Mouse (Mus musculus) testis, adult 2 months (tissue): ENCODE measurements around the gene Rbp7. TPM values are rescaled to one million over a fixed set of nuclear protein-coding genes. Genes with fewer than 3 reads are reported as not detected.

Experiments
- H3K27ac ChIP-seq: fragments of 200-500 bp; 2 replicates; pipeline ENCODE4 v1.5.1; 2012; ENCODE audit warnings: low read depth, low read length; ENCODE audit not compliant: control insufficient read depth, insufficient read depth
- H3K27me3 ChIP-seq: fragments of 200-500 bp; 2 replicates; pipeline ENCODE4 v1.6.1; 2012; ENCODE audit warnings: mild to moderate bottlenecking, low read length, moderate library complexity; ENCODE audit not compliant: control insufficient read depth, insufficient read depth
- H3K36me3 ChIP-seq: fragments of 200-500 bp; 2 replicates; pipeline ENCODE4 v1.6.1; 2012; ENCODE audit warnings: mild to moderate bottlenecking, low read length; ENCODE audit not compliant: control insufficient read depth, insufficient read depth
- H3K4me1 ChIP-seq: fragments of 200-500 bp; 2 replicates; pipeline ENCODE4 v1.6.1; 2012; ENCODE audit warnings: low read length; ENCODE audit not compliant: control insufficient read depth, insufficient read depth
- H3K4me3 ChIP-seq: fragments of 200-500 bp; 2 replicates; pipeline ENCODE4 v1.5.1; 2012; ENCODE audit warnings: low read depth, mild to moderate bottlenecking, low read length, moderate library complexity, mixed read lengths; ENCODE audit not compliant: control insufficient read depth
- CTCF ChIP-seq: fragments of 200-500 bp; IDR thresholded peaks from 2 replicates; pipeline ENCODE4 v1.5.1; 2012; ENCODE audit warnings: low read depth, mild to moderate bottlenecking, inconsistent platforms, low read length, moderate library complexity; ENCODE audit not compliant: control insufficient read depth, insufficient read depth, insufficient replicate concordance
- POLR2A ChIP-seq: fragments of 200-500 bp; IDR thresholded peaks from 2 replicates; pipeline ENCODE4 v1.6.1; 2012; ENCODE audit warnings: low read depth, mild to moderate bottlenecking, inconsistent platforms, low read length, moderate library complexity; ENCODE audit not compliant: control insufficient read depth
- polyA plus RNA-seq: library from polyadenylated mRNA; depleted of rRNA; stranded (reverse); fragments of >200 nt; gene quantifications from 2 replicates; pipeline ENCODE4 v1.2.3, GENCODE M21; 2012

Rbp7 gene
- polyA plus RNA-seq, 1 experiment: 0.33 TPM

DNA sequence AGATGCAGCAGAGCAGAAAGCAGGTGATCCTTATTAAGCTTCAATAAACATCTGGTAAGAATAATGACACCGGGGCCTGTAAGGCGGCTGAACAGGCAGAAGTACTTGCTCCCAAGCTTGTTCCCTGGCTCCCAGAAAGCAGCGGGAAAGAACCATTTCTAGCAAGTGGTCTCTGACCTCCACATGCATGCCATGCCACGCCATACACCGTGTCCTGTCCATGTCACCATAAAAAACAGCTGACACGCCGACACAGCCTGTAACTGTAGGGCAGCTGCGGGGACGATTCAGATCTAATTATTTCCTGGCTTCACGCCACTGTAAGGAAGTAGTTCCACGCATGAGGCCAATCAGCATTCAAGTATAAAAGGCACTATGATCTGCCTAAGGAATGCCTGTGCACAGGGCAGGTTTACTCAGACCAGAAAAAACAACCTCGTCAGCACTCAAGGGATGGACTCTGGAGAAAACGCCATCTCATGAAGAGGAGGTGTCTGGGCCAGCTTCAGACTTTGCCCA is 39.1 kb downstream of the Rbp7 start:
- Histone ChIP-seq H3K27ac (no peak overlapping the region), H3K36me3 (no peaks in the 10 kb centered on the region), H3K27me3 (no peaks in the 10 kb centered on the region), H3K4me1 (0 out of 2 replicates have a peak, but pooled peaks cover 2% of the 10 kb centered on the region), H3K4me3 (no peak overlapping the region)
- TF ChIP-seq POLR2A: no peak
- no peak for TF ChIP-seq CTCF

DNA sequence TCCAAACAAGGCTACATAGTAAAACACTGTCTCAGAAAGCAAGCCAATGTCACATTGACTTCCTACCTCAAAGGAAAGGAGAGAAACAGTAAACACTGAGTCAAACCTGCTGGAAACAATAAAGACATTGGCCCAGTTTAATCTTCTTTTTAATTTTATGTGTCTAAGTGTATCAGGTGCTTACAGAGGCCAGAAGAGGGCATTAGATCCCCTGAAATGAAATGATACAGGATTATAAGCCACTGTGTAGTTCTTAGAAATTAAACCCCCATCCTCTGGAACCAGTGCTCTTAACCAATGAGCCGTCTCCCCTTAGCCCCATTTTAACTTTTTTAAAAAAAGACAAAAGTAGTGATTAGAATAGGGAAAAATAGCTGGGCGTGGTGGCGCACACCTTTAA is 40.5 kb downstream of the Rbp7 start:
- Histone ChIP-seq H3K36me3 (no peaks in the 10 kb centered on the region), H3K27ac (no peak overlapping the region), H3K4me3 (no peak overlapping the region), H3K4me1 (0 out of 2 replicates have a peak, but pooled peaks cover 2% of the 10 kb centered on the region), H3K27me3 (no peaks in the 10 kb centered on the region)
- TF ChIP-seq CTCF (no peak), POLR2A (no peak)

DNA sequence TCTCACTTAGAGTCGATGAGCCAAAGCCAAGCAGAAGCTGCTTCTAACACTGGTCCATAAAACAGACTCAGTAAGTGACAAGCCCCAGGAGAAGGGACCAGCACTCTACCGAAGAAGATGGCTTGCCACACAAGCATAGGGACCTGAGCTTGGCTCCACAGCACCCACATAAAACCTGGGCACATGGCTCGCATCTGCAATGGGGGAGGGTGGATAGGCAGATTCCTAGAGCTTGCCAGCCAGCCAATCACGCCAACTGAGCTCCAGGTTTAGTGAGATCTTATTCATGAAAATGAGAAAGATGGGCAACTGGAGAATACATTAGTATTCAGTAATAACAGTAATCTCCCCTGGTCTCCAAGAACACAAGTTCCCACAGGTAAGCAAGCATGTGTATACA is 45.0 kb downstream of the Rbp7 start:
- Histone ChIP-seq H3K27me3 (no peaks in the 10 kb centered on the region), H3K27ac (no peak overlapping the region), H3K4me1 (no peaks in the 10 kb centered on the region), H3K36me3 (no peaks in the 10 kb centered on the region), H3K4me3 (no peak overlapping the region)
- TF ChIP-seq POLR2A (no peak), CTCF (no peak)

DNA sequence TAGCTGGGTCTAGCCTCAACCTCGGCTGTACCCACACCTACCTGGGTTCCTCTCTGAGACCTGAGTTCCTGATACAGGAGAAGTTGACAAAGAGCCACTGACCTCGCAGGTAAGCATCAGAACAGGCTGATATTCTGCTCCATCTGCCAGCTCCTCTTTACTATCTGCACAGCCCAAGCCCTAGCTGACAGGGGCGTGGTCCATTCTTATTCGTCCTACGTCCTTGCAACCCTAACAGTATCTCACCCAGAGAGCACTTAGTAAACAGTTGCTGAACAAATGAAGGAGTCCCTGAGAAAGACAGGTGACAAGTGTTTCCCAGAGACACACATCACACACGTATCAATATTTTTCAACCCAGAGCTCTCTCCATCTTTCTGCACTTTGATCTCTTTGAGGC is 46.4 kb downstream of the Rbp7 start:
- H3K27me3 ChIP-seq: no peaks in the 10 kb centered on the region
- H3K27ac ChIP-seq: no peak overlapping the region
- TF ChIP-seq POLR2A: no peak
- TF ChIP-seq CTCF: no peak
- H3K36me3 ChIP-seq: no peaks in the 10 kb centered on the region
- no peaks in the 10 kb centered on the region for H3K4me1 ChIP-seq
- no peak overlapping the region for H3K4me3 ChIP-seq

DNA sequence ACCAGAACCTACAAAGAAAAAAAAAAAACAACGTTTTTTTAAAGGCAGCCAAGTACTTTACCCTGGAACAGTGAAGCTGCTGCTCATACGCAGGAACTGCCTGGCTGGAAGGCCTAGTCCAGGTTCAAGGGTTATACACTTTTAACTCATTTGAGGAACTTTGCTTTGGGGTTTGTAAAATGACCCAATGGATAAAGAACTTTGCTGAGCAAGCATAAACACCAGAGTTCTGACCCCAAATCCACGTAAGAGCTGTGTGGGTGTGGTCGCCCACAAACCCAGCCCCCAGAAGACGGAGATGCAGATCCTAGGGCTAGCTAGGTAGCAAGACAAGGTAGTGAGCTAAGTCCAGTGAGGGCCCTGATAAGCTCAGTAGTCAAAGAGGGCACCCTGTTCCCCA is 47.3 kb downstream of the Rbp7 start:
- no peak overlapping the region for H3K27ac ChIP-seq
- no peaks in the 10 kb centered on the region for H3K36me3 ChIP-seq

DNA sequence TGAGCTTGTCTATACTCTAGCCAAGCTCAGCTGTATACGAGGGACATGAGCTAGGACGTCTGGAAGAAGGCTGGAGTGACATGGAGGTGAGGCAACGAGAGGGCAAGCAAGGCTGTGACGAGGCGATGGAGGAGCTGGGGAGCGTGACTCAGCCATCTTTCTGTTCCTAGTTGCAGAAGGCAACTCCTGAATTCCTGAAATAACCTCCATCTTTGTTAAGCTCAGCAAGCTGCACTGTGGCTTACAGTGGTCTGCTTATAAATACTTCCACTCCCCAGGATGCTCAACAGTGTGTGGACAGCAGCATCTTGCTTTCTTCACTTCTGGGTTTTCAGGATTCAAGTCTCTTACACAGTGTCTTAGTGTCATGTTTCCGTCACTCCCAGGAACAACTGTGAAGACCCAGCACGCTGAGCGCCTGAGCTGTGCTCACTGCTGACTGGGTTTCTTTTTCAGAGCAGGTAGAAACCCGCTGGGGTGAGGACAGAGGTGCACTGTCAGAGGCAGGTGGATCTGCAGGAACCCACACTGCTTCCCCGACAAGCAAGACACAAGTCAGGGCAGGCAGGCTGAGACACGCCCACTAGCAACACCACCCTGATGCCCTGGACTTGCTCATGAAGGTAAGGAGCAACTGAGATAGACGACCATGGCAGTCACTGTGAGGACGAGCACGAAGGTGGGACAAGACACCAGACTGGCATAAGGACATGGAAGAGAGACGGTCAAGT is 48.9 kb downstream of the Rbp7 start:
- H3K36me3 ChIP-seq: no peaks in the 10 kb centered on the region
- no peaks in the 10 kb centered on the region for H3K27me3 ChIP-seq
- H3K27ac ChIP-seq: no peak overlapping the region
- no peak for TF ChIP-seq POLR2A
- no peak for TF ChIP-seq CTCF
- peak overlapping the region; percentile 53 for H3K4me3 ChIP-seq
- H3K4me1 ChIP-seq: no peaks in the 10 kb centered on the region

More for the DNA sequence above, 47.3 kb downstream of the Rbp7 start:
- H3K4me3 ChIP-seq: no peak overlapping the region
- TF ChIP-seq POLR2A (no peak), CTCF (no peak)
- no peaks in the 10 kb centered on the region for H3K27me3 ChIP-seq
- no peaks in the 10 kb centered on the region for H3K4me1 ChIP-seq

DNA sequence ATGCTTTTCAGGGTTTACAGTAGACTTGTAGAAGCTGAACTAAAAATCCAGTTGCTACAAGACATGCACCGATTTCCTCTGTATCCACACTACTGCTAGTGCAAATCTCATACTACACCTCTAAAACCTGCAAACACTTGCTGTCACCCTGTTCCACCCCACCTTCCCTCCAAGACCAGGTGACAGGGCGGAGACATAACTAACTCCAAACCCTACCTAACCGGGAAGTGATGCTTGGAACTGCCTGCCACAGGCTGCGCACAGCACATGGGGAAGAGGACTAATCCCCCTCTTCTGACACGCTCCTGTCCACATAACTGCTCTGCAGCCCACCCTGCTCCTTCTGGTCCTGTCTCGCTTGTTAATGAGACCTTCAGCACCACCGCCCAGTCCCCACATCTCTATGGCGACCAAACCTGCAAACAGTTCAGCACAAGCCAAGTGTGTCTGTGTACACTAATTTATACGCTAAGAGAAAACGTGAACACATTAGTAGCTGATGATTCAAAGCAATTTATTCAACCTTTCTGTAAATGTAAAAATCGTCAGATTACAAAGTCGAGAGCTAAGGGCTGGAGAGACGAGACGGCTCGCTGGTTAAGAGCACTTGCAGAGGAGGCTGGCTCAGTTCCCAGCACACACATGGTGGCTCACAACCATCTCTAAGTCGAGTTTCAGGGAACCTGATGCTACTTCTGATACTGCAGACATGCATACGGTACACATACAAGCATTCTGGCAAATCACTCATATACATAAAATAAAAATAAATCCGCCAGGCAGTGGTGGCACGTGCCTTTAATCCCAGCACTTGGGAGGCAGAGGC is 49.9 kb downstream of the Rbp7 start:
- TF ChIP-seq CTCF: no peak
- no peak for TF ChIP-seq POLR2A
- Histone ChIP-seq H3K27me3 (no peaks in the 10 kb centered on the region), H3K27ac (no peak overlapping the region), H3K36me3 (no peaks in the 10 kb centered on the region), H3K4me3 (no peak overlapping the region), H3K4me1 (no peaks in the 10 kb centered on the region)
